Mouse (Mus musculus) kidney, postnatal 0 days (tissue): Measurements from ENCODE around the gene Bcl2l2. TPM values are rescaled to one million over a fixed set of nuclear protein-coding genes. Genes with fewer than 3 reads are reported as not detected.

Experiments
- ATAC-seq: fragments of 200-750 bp; cut with Nextera tagmentation; replicated peaks from 2 replicates; pipeline ENCODE4 v1.8.0; 2017; ENCODE audit warnings: low read depth, moderate number of reproducible peaks, moderate TSS enrichment, moderate library complexity; ENCODE audit not compliant: low FRiP score
- DNase-seq: peaks from one replicate; pipeline ENCODE4 v3.0.0-alpha.2; 2016; ENCODE audit warnings: low spot score
- H3K27ac ChIP-seq: fragments of 300-500 bp; sonication (generic); 2 replicates; pipeline ENCODE4 v1.5.1; 2014; ENCODE audit warnings: mild to moderate bottlenecking
- H3K27me3 ChIP-seq: fragments of 300-500 bp; sonication (generic); 2 replicates; pipeline ENCODE4 v1.6.1; 2014; ENCODE audit warnings: low read length, mixed read lengths; ENCODE audit not compliant: insufficient read depth
- H3K36me3 ChIP-seq: fragments of 300-500 bp; sonication (generic); 2 replicates; pipeline ENCODE4 v1.6.1; 2014; ENCODE audit warnings: low read length, mixed read lengths; ENCODE audit not compliant: insufficient read depth
- H3K4me1 ChIP-seq: fragments of 300-500 bp; sonication (generic); replicated peaks from 2 replicates; pipeline ENCODE4 v1.6.1; 2014; ENCODE audit warnings: antibody characterized with exemption, low read length, mixed read lengths; ENCODE audit not compliant: insufficient read depth
- H3K4me2 ChIP-seq: fragments of 300-500 bp; sonication (generic); 2 replicates; pipeline ENCODE4 v1.6.1; 2014; ENCODE audit warnings: mild to moderate bottlenecking, low read length, moderate library complexity, mixed read lengths
- H3K4me3 ChIP-seq: fragments of 300-500 bp; sonication (generic); replicated peaks from 2 replicates; pipeline ENCODE4 v1.5.1; 2014; ENCODE audit warnings: low read depth, low read length
- H3K9ac ChIP-seq: fragments of 300-500 bp; sonication (generic); 2 replicates; pipeline ENCODE4 v1.6.1; 2014; ENCODE audit warnings: low read depth, low read length
- H3K9me3 ChIP-seq: fragments of 300-500 bp; sonication (generic); replicated peaks from 2 replicates; pipeline ENCODE4 v1.6.1; 2016; ENCODE audit warnings: low read length, inconsistent platforms, mixed read lengths
- CTCF ChIP-seq: IDR thresholded peaks from 2 replicates; pipeline ENCODE4 v1.5.1; 2016; ENCODE audit warnings: antibody characterized with exemption, low read depth, mild to moderate bottlenecking, moderate library complexity
- whole genome bisulfite sequencing: fragments of 180-500 bp; shearing (Covaris S2); extraction: QIAGEN DNeasy Blood & Tissue Kit; methylation state at CpG from one replicate; pipeline ENCODE4 v1.1.7; 2014; 5-methylcytosine and 5-hydroxymethylcytosine counted together
- polyA plus RNA-seq: library from polyadenylated mRNA; unstranded; fragments of >200 nt; fragmentation: Nextera tagmentation; extraction: Ambion mirVana; gene quantifications from 2 replicates; pipeline ENCODE4 v1.2.1, GENCODE M21; 2015

The Bcl2l2 gene
- polyA plus RNA-seq, 1 experiment from 2014 or later: 5.3 TPM

GRCm38 (mm10) chr14:54870861-54871260 is 12.3 kb upstream of the Bcl2l2 start, which contains the start of gene Homez:
Homez (minus strand) TSS chr14:54870961.
- H3K4me2 ChIP-seq: no peak within 1 kb of the TSS
- no peak within 1 kb of the TSS for H3K27ac ChIP-seq
- H3K36me3 ChIP-seq: no peaks in the 10 kb centered on the region
- H3K27me3 ChIP-seq: no peaks in the 10 kb centered on the region
- 85% methylated on average over 5 of the region's 5 CpGs for WGBS
- DNase-seq (no peak), ATAC-seq (no peak)
- TF ChIP-seq CTCF: no peak
- H3K9me3 ChIP-seq: no peaks in the 10 kb centered on the region
- no peak within 1 kb of the TSS for H3K4me3 ChIP-seq
- H3K4me1 ChIP-seq: no peaks in the 10 kb centered on the region
- H3K9ac ChIP-seq: no peak within 1 kb of the TSS

GRCm38 (mm10) chr14:54874165-54874564 is 9.0 kb upstream of the Bcl2l2 start:
- Histone ChIP-seq H3K27me3 (no peaks in the 10 kb centered on the region), H3K36me3 (no peaks in the 10 kb centered on the region), H3K27ac (no peak overlapping the region), H3K4me2 (no peak overlapping the region), H3K4me3 (no peak overlapping the region), H3K9ac (no peak overlapping the region), H3K4me1 (no peaks in the 10 kb centered on the region; the same call in 1 of the 2 replicates), H3K9me3 (no peaks in the 10 kb centered on the region)
- WGBS: 93% methylated on average over 3 of the region's 3 CpGs
- no peak for DNase-seq
- no peak for TF ChIP-seq CTCF
- ATAC-seq: no peak

GRCm38 (mm10) chr14:54875844-54876538 is 7.2 kb upstream of the Bcl2l2 start:
- TF ChIP-seq CTCF: no peak
- WGBS: 2% methylated on average over 36 of the region's 36 CpGs
- H3K4me2 ChIP-seq: peak overlapping the region; percentile 99
- peak overlapping the region; percentile 59 for H3K4me3 ChIP-seq
- ATAC-seq (peak; percentile 53), DNase-seq (peak; percentile 77)
- H3K27ac ChIP-seq: peak overlapping the region; percentile 79
- H3K9me3 ChIP-seq: no peaks in the 10 kb centered on the region
- no peaks in the 10 kb centered on the region; the same call in 1 of the 2 replicates for H3K4me1 ChIP-seq
- peak overlapping the region; percentile 87 for H3K9ac ChIP-seq
- H3K27me3 ChIP-seq: no peaks in the 10 kb centered on the region
- H3K36me3 ChIP-seq: no peaks in the 10 kb centered on the region

GRCm38 (mm10) chr14:54876539-54877047 is 6.6 kb upstream of the Bcl2l2 start:
- TF ChIP-seq CTCF: no peak
- Histone ChIP-seq H3K9me3 (no peaks in the 10 kb centered on the region), H3K4me1 (no peaks in the 10 kb centered on the region; the same call in 1 of the 2 replicates), H3K9ac (peak overlapping the region; percentile 87), H3K27ac (peak overlapping the region; percentile 79), H3K27me3 (no peaks in the 10 kb centered on the region), H3K4me2 (peak overlapping the region; percentile 99), H3K4me3 (peak overlapping the region; percentile 59), H3K36me3 (no peaks in the 10 kb centered on the region)
- under 1% methylated on average over 63 of the region's 72 CpGs for WGBS
- ATAC-seq (peak; percentile 90), DNase-seq (peak; percentile 88)

- H3K9ac ChIP-seq: peak within 1 kb of the TSS; percentile 87
- WGBS: under 1% methylated on average over 58 of the region's 61 CpGs
Observed at GRCm38 (mm10) chr14:54877048-54877715, 6.0 kb upstream of the Bcl2l2 start, which contains the start of gene Ppp1r3e. Ppp1r3e (minus strand) TSS chr14:54877550.

GRCm38 (mm10) chr14:54884022-54884712 is 990 bp downstream of the Bcl2l2 start:
- peak; percentile 64 for DNase-seq

More at GRCm38 (mm10) chr14:54877048-54877715, 6.0 kb upstream of the Bcl2l2 start, which contains the start of gene Ppp1r3e:
- peak within 1 kb of the TSS; percentile 59 for H3K4me3 ChIP-seq
- peak within 1 kb of the TSS; percentile 79 for H3K27ac ChIP-seq
- no peaks in the 10 kb centered on the region; the same call in 1 of the 2 replicates for H3K4me1 ChIP-seq
- H3K9me3 ChIP-seq: no peaks in the 10 kb centered on the region
- H3K27me3 ChIP-seq: no peaks in the 10 kb centered on the region
- H3K4me2 ChIP-seq: peak within 1 kb of the TSS; percentile 99
- DNase-seq (peak; percentile 68), ATAC-seq (peak; percentile 83)
- no peaks in the 10 kb centered on the region for H3K36me3 ChIP-seq
- peak; percentile 26; the same call in 1 of the 2 replicates for TF ChIP-seq CTCF

More at GRCm38 (mm10) chr14:54884022-54884712, 990 bp downstream of the Bcl2l2 start:
- Histone ChIP-seq H3K9me3 (no peaks in the 10 kb centered on the region), H3K4me3 (peak overlapping the region; percentile 69), H3K27me3 (no peaks in the 10 kb centered on the region), H3K4me1 (peaks cover 11% of the 10 kb centered on the region), H3K36me3 (no peaks in the 10 kb centered on the region), H3K4me2 (peak overlapping the region; percentile 83), H3K27ac (peak overlapping the region; percentile 96), H3K9ac (peak overlapping the region; percentile 84)
- ATAC-seq: no peak; the same call in 1 of the 2 replicates
- no peak for TF ChIP-seq CTCF
- 11% methylated on average over 21 of the region's 21 CpGs for WGBS
